Mouse (Mus musculus): ENCODE measurements at regions not wholly inside any gene's neighbourhood (a gene's known extent, or its start where the extent isn't known, plus 50 kb on each side); places are given as distances from the start of the nearest gene placed in this dataset.

DNA sequence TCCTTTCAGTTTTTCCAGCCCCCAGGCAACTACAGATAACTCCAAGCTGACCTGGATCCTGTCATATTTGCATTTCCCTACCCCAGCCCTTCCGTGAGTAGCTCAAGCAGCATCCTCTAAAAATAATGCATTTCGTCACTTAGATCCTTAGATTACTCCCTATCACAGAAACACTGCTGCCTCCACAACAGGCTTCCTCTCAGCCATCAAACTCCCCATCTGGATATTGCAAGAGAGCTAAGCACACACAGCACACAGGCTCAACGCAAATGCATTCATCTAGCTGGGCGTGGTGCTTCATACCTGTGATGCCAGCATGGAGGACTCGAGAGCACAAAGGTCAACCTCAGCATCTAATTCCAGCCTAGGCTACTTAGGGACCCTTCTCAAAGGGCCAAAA is 260.9 kb downstream of the Sox4 start:
- DNase-seq, result no peak

- DNase-seq, result peak in 1 of 2 experiments; percentile 45
These were observed 262.9 kb downstream of the Sox4 start for GRCm38 (mm10) chr13:28690511-28691160.

DNA sequence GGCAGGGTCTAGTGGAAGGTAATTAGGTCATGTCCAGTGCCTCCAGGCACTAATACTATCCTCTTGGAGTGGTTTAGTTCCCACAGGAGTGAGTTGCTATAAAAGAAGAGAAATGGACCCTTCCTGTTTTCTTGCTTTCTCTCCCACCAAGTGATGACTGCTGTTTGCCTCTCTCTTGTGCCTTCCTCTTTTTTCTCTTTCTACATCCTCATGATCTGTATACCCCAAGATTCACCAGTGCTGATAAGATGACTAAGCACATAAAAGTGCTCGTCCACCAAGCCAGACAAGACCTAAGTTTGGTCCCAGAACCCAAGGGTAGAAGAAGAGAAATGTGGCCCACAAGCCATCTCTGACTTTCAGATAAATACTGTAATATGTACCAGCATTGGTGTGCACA is 265.7 kb downstream of the Sox4 start:
- no peak for DNase-seq

GRCm38 (mm10) chr13:28684311-28684710 is 269.2 kb downstream of the Sox4 start:
- DNase-seq, result no peak

DNA sequence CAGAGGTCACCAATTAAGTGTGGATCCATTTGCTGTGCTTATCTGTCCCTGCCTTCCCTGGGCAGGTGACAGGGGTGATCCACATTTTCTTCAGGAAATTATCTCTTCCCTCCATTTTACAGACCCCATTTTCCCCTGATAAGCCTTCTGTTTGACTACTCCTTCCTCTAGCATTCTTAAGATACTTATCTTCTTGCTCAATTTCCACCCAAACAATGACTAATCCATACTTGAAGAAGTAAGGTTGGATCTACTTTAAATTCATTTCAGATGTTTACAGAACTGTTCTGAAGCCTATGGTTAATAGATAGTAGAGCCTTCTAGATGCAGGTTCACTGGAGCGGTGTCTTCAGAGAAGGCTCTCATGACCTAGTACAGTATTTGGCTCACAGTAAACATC is 273.2 kb downstream of the Sox4 start:
- no peak for DNase-seq

- no peak for DNase-seq
These were observed 279.9 kb downstream of the Sox4 start for GRCm38 (mm10) chr13:28673622-28674021.

- DNase-seq, result peak; percentile 28 to 52
These were observed 282.0 kb downstream of the Sox4 start for GRCm38 (mm10) chr13:28671543-28671942.

GRCm38 (mm10) chr13:28669832-28670585 is 283.5 kb downstream of the Sox4 start:
- DNase-seq, result no peak

DNA sequence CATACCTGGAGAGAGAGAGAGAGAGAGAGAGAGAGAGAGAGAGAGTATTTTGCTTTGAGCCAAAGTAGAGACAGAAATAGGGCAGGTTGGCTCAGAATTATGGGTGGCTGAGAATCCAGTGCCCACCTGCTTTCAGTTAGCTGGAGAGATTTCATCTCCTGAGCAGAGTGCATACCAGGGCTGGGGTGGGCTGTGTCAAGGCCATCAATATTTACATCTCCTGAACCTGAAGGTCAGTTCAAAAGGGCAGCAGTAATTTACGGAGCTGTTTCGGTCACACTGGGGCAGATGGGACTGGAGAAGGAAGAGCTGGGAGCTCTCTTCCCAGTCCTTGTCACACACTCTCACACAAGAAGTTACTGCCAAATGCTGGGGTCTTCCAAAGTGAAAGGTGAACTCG is 286.7 kb downstream of the Sox4 start:
- no peak for DNase-seq

DNA sequence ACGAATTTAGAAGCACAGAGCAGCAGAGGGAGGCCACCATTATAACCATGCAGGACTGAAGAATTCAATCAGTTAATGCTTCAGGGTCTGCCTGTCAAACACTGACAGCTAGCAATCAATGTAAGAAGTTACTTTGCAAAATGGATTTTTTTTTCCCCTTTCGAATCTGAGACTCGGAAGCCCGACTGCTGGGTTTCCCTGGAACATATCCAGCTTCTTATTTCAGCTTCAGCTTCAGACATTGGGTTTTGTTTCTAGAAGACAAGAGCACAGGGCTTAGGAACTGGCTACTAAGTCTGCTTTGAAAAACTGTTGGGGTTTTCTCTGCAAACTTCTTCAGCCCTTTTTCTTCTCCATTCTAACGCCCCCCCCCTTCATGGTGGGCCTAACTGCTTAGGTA is 288.4 kb downstream of the Sox4 start:
- DNase-seq, result no peak

- DNase-seq, result no peak
These were observed 288.8 kb downstream of the Sox4 start for GRCm38 (mm10) chr13:28664698-28665097.

- peak; percentile 13 to 38 for DNase-seq
These were observed 289.4 kb downstream of the Sox4 start for GRCm38 (mm10) chr13:28663950-28664681.

GRCm38 (mm10) chr13:28663459-28663858 is 290.1 kb downstream of the Sox4 start:
- DNase-seq, result peak; percentile 59 to 65

DNA sequence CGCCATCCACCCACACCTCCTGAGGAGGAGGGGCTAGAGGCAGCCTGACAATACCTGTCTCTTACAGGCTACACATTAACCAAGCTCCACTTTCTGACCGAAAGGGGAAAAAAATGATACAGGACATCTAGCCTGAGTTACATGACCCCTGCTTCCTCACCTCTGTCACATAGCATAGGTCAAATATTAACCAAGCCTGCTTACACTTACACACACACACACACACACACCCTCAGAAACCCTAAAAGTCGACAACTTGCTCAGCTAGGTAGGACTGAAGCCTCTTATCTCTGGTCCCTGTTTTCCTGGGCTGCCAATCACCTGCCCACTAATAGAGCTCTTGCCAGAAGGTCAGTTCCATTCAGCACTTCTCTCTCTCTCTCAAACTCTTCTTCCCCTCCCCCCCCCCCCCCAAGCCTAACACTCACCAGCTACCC is 291.2 kb downstream of the Sox4 start:
- DNase-seq, result no peak

DNA sequence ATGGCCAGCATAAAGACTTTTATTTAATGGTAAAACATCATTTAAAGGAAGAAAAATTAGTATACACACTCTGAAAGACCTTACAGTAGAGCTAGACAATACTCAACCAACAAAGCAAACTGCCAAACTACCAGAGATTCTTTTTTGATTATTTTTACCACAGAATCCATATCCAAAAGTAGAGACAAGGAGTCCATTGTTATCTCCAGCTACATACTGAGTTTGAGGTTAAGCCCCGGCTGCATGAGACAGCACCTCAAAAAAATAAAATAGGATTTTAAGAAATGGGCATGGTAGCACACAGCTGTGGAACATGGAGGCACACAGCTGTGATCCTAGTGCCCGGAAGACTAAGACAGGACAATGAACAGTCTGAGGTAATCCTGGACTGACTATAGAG is 293.4 kb downstream of the Sox4 start:
- no peak for DNase-seq

DNA sequence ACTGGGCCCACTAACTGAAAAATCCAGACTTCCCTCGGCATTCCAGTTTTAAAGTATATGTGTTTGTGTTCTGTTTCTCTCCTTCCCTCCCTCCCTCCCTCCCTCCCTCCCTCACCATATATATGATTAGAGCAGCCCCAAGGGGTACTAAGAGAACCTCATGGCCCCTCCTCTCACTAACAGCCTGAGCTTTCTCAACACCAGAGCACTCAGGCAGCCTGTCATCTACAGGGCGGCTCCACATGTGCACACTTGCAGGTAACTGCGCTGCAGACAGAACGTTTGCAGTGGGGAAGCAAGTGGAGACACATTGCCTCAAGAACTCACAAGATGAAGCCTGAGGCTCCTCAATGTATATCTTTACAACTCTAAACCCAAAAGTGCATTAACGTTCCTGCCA is 294.9 kb downstream of the Sox4 start:
- DNase-seq, result no peak

DNA sequence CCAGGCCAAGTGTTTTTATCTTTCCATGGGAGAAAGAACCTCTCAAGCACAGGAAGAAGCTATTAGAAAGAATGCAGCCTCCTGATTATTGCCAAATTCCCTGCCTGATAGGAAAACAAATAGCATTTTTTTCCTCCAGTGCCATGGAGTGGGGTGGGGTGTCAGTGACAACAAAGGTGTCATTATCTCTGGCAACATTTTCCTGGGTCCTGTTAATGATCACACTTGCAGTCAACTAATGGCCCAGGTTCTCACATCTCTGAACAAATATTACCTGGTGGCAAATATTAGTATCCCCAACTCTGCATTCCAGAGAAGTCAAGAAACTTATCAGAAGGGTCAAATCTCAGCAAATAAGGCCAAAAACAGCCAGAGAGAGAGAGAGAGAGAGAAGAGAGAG is 298.6 kb downstream of the Sox4 start:
- DNase-seq, result no peak

- no peak for DNase-seq
These were observed 300.2 kb downstream of the Sox4 start for GRCm38 (mm10) chr13:28653362-28653761.

- DNase-seq, result no peak
These were observed 301.7 kb downstream of the Sox4 start for GRCm38 (mm10) chr13:28651810-28652209.

DNA sequence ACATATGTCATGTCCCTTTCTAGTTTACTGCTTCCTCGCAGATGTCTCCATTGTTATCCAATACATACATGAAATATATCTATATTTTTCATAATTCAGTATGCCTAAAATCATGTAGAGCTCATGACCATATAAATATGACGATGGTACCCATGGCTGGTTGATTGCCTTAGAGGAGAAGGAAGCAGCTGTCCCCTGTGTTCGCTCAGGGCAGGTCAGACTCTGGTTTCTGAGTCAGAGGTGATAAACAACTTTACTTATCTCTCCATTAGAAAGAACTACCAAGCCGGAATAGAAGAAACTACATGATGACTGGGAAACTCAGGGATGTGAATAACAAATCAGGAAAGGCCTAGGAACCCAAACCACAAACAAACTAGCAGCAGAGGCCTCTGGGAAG is 307.6 kb downstream of the Sox4 start:
- no peak for DNase-seq

GRCm38 (mm10) chr13:28644846-28645574 is 308.5 kb downstream of the Sox4 start:
- no peak for DNase-seq

- DNase-seq, result no peak
These were observed 312.7 kb downstream of the Sox4 start for GRCm38 (mm10) chr13:28640826-28641225.
